Mouse (Mus musculus) ES-Bruce4 (cell line): ENCODE data around the gene Rae1.

Experiments
- CTCF ChIP-seq: IDR thresholded peaks from one replicate; pipeline ENCODE4 v1.8.1; 2011; ENCODE audit warnings: low read depth, low read length
- EP300 ChIP-seq: IDR thresholded peaks from 2 replicates; pipeline ENCODE4 v1.6.1; 2011; ENCODE audit warnings: low read depth, low read length; ENCODE audit not compliant: insufficient read depth
- POLR2A ChIP-seq: IDR thresholded peaks from one replicate; pipeline ENCODE4 v1.8.1; 2011; ENCODE audit warnings: low read length; ENCODE audit not compliant: insufficient read depth

DNA sequence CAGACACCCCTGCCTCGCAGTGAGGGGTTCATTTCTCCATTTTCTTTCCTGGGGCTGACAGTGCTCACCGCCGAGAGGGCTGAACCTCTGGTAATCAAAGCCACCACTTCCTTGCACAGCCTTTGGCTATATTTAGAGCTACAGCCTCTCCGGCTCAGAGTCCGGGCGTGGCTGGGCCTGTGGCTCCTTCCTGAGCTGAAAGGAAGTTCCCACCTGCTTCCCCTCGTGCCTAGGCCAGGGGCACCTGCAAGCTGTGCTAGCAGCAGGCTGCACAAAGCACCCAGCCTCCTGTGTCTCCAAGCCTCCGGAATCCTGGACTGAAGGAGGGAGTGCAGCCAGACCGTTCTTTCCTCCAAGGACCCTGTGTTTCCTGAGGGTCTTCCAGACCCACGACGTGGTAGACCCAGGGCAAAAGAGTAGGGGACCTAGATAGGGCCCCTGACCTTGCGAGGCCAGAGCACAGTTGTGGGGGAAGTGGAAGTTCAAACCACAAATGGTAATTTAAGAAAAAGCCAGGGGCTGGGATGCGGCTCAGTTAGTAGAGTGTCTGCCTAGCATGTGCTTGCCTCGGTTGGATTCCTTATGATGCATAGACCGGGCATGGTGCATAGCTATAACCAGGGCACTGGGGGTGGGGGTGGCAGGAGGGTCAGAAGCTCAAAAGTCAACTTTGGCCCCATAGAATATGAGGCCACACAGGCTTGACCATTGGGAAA, 46.8 kb downstream of the Rae1 start:
- TF ChIP-seq POLR2A, result no peak
- TF ChIP-seq CTCF, result no peak
- TF ChIP-seq EP300, result no peak
